Mouse (Mus musculus) kidney, embryonic 16.5 days (tissue): ENCODE measurements around the gene Casz1. TPM values are rescaled to one million over a fixed set of nuclear protein-coding genes. Genes with fewer than 3 reads are reported as not detected.

Experiments used
- ATAC-seq: fragments of 200-750 bp; cut with Nextera tagmentation; 2 replicates; pipeline ENCODE4 v1.8.0; 2017; ENCODE audit warnings: moderate TSS enrichment; ENCODE audit not compliant: low FRiP score, low TSS enrichment
- H3K27ac ChIP-seq: fragments of 300-500 bp; sonication (generic); 2 replicates; pipeline ENCODE4 v1.5.1; 2014; ENCODE audit warnings: low read length
- H3K27me3 ChIP-seq: fragments of 300-500 bp; sonication (generic); 2 replicates; pipeline ENCODE4 v1.6.1; 2014; ENCODE audit warnings: low read length, control low read depth, mixed read lengths; ENCODE audit not compliant: insufficient read depth
- H3K36me3 ChIP-seq: fragments of 300-500 bp; sonication (generic); 2 replicates; pipeline ENCODE4 v1.6.1; 2014; ENCODE audit warnings: low read length, control low read depth, mixed read lengths; ENCODE audit not compliant: insufficient read depth
- H3K4me1 ChIP-seq: fragments of 300-500 bp; sonication (generic); 2 replicates; pipeline ENCODE4 v1.6.1; 2014; ENCODE audit warnings: low read length, control low read depth, mixed read lengths; ENCODE audit not compliant: insufficient read depth
- H3K4me2 ChIP-seq: fragments of 300-500 bp; sonication (generic); replicated peaks from 2 replicates; pipeline ENCODE4 v1.6.1; 2014; ENCODE audit warnings: low read depth, low read length
- H3K4me3 ChIP-seq: fragments of 300-500 bp; sonication (generic); 2 replicates; pipeline ENCODE4 v1.5.1; 2014; ENCODE audit warnings: mild to moderate bottlenecking, low read length
- H3K9ac ChIP-seq: fragments of 300-500 bp; sonication (generic); replicated peaks from 2 replicates; pipeline ENCODE4 v1.6.1; 2014; ENCODE audit warnings: low read length
- H3K9me3 ChIP-seq: fragments of 300-500 bp; sonication (generic); 2 replicates; pipeline ENCODE4 v1.6.1; 2016; ENCODE audit warnings: low read length, control low read depth
- WGBS: fragments of 180-500 bp; shearing (Covaris S2); extraction: QIAGEN DNeasy Blood & Tissue Kit; methylation state at CpG from one replicate; pipeline ENCODE4 v1.1.7; 2014; 5-methylcytosine and 5-hydroxymethylcytosine counted together
- polyA plus RNA-seq: library from polyadenylated mRNA; unstranded; fragments of >200 nt; fragmentation: Nextera tagmentation; extraction: Ambion mirVana; gene quantifications from 2 replicates; pipeline ENCODE4 v1.2.1, GENCODE M21; 2015

The Casz1 gene
- polyA plus RNA-seq, 1 experiment from 2014 or later, result 5.4 TPM

GRCm38 (mm10) chr4:148881001-148881669, 76.9 kb downstream of the Casz1 start:
- no peak for ATAC-seq
- no peaks in the 10 kb centered on the region for H3K9me3 ChIP-seq
- H3K4me1 ChIP-seq, result peaks cover 18% of the 10 kb centered on the region
- no peaks in the 10 kb centered on the region; the same call in 1 of the 2 replicates for H3K27me3 ChIP-seq
- H3K4me2 ChIP-seq, result no peak overlapping the region
- 0 out of 2 replicates have a peak overlapping the region, but pooled peaks have one; percentile 5 for H3K9ac ChIP-seq
- H3K4me3 ChIP-seq, result no peak overlapping the region
- H3K27ac ChIP-seq, result no peak overlapping the region
- no peaks in the 10 kb centered on the region for H3K36me3 ChIP-seq
- 44% methylated on average over 17 of the region's 17 CpGs for WGBS

- Histone ChIP-seq H3K27ac (no peak overlapping the region), H3K9me3 (no peaks in the 10 kb centered on the region)
- WGBS, result 73% methylated on average over 5 of the region's 5 CpGs
These were observed 77.6 kb downstream of the Casz1 start for GRCm38 (mm10) chr4:148881838-148882237.

DNA sequence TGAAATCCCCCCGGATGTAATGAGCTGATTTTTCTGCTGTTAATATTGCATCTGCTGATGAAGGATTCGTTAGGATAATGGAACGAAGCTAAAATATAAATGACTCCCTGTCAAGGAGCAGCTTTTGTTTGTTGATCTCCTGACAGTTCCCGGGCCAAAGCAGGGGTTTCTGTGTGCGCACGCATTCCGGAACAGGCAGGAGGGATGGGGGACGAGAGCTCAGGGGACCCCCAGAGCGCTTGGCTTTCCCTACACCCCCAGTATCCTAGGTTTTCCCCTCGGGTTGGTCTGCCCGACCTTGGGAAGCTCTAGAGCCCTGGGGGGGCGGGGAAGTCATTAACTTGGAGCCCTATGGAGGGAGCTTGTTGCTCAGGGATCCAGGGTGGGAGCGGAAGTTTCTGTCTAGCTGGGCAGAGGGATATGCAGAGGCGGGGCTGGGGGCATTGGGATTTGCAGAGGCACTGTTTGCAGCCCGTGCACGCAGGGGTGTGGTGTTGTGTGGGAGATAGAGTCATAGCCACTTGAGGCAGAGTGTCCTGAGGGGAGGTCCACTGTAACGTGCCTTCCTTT, 78.2 kb downstream of the Casz1 start:
- H3K4me2 ChIP-seq, result peak overlapping the region; percentile 33; the same call in 1 of the 2 replicates
- H3K27me3 ChIP-seq, result peaks cover 3% of the 10 kb centered on the region
- H3K9ac ChIP-seq, result no peak overlapping the region
- WGBS, result 28% methylated on average over 17 of the region's 17 CpGs
- H3K36me3 ChIP-seq, result no peaks in the 10 kb centered on the region
- H3K4me3 ChIP-seq, result no peak overlapping the region
- H3K4me1 ChIP-seq, result peaks cover 18% of the 10 kb centered on the region
- H3K9me3 ChIP-seq, result no peaks in the 10 kb centered on the region
- no peak for ATAC-seq
- H3K27ac ChIP-seq, result no peak overlapping the region

More at GRCm38 (mm10) chr4:148881838-148882237, 77.6 kb downstream of the Casz1 start:
- no peak for ATAC-seq
- H3K4me2 ChIP-seq, result no peak overlapping the region
- no peaks in the 10 kb centered on the region for H3K36me3 ChIP-seq
- H3K9ac ChIP-seq, result no peak overlapping the region
- no peaks in the 10 kb centered on the region; the same call in 1 of the 2 replicates for H3K27me3 ChIP-seq
- no peak overlapping the region for H3K4me3 ChIP-seq
- H3K4me1 ChIP-seq, result peaks cover 18% of the 10 kb centered on the region

DNA sequence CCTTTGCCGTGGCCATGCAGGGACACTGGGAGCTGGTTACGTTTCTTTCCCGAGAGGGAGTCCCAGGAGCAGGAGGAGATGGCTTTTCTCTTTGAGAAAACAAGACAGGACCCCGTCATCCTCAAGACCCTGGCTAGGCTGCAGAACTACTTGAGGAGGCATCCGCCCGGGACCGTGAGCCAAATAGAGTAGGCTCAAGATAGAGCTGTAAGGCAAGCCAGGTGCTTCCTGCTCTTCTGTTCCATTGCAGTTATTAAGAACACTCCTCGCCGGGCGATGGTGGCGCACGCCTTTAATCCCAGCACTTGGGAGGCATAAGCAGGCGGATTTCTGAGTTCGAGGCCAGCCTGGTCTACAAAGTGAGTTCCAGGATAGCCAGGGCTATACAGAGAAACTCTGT, 80.4 kb downstream of the Casz1 start:
- Histone ChIP-seq H3K4me3 (no peak overlapping the region), H3K9ac (no peak overlapping the region), H3K36me3 (no peaks in the 10 kb centered on the region), H3K4me1 (peaks cover 15% of the 10 kb centered on the region), H3K27me3 (peaks cover 15% of the 10 kb centered on the region), H3K9me3 (no peaks in the 10 kb centered on the region), H3K27ac (no peak overlapping the region), H3K4me2 (no peak overlapping the region)
- 84% methylated on average over 14 of the region's 14 CpGs for WGBS
- ATAC-seq, result no peak

GRCm38 (mm10) chr4:148885401-148885800, 81.2 kb downstream of the Casz1 start:
- 44% methylated on average over 10 of the region's 10 CpGs for WGBS
- peaks cover 22% of the 10 kb centered on the region for H3K27me3 ChIP-seq
- H3K4me3 ChIP-seq, result no peak overlapping the region
- H3K9ac ChIP-seq, result no peak overlapping the region
- no peak overlapping the region for H3K4me2 ChIP-seq
- H3K9me3 ChIP-seq, result no peaks in the 10 kb centered on the region
- H3K36me3 ChIP-seq, result no peaks in the 10 kb centered on the region
- H3K4me1 ChIP-seq, result peaks cover 19% of the 10 kb centered on the region
- H3K27ac ChIP-seq, result no peak overlapping the region
- no peak for ATAC-seq

GRCm38 (mm10) chr4:148885921-148886540, 81.8 kb downstream of the Casz1 start:
- Histone ChIP-seq H3K4me3 (no peak overlapping the region), H3K9ac (no peak overlapping the region), H3K27me3 (peaks cover 23% of the 10 kb centered on the region), H3K27ac (no peak overlapping the region), H3K9me3 (no peaks in the 10 kb centered on the region), H3K4me1 (peaks cover 19% of the 10 kb centered on the region), H3K4me2 (no peak overlapping the region), H3K36me3 (no peaks in the 10 kb centered on the region)
- no peak for ATAC-seq
- WGBS, result 55% methylated on average over 9 of the region's 9 CpGs

- no peak overlapping the region for H3K4me3 ChIP-seq
- 63% methylated on average over 8 of the region's 8 CpGs for WGBS
- H3K27ac ChIP-seq, result no peak overlapping the region
- no peak for ATAC-seq
- H3K27me3 ChIP-seq, result peaks cover 35% of the 10 kb centered on the region
- H3K36me3 ChIP-seq, result no peaks in the 10 kb centered on the region
- H3K4me1 ChIP-seq, result peaks cover 23% of the 10 kb centered on the region
- no peaks in the 10 kb centered on the region for H3K9me3 ChIP-seq
- H3K9ac ChIP-seq, result no peak overlapping the region
- no peak overlapping the region for H3K4me2 ChIP-seq
These were observed 84.0 kb downstream of the Casz1 start for GRCm38 (mm10) chr4:148888229-148888628.

DNA sequence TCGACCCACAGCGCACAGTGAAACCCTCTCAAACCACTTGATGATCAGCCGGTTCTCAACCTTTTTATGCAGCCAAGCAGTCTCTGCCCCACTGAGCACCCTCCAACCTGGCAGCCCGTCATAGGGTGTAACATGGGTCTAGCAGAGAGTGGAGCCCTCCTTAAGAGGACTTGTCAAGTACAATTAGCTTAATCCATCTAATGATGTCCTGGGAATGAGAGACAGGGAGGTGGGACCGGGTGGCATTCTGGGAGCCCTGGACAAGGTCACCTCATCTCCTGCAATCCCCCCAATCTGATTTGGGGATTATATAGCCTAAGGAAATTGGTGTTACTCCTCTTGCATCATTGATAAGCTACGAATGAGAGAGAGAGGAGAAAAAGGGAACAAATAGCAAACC, 84.8 kb downstream of the Casz1 start:
- Histone ChIP-seq H3K4me2 (no peak overlapping the region), H3K9ac (no peak overlapping the region), H3K36me3 (no peaks in the 10 kb centered on the region), H3K27me3 (peaks cover 35% of the 10 kb centered on the region), H3K4me1 (peaks cover 23% of the 10 kb centered on the region), H3K27ac (no peak overlapping the region), H3K4me3 (no peak overlapping the region), H3K9me3 (no peaks in the 10 kb centered on the region)
- 77% methylated on average over 6 of the region's 6 CpGs for WGBS
- no peak for ATAC-seq

DNA sequence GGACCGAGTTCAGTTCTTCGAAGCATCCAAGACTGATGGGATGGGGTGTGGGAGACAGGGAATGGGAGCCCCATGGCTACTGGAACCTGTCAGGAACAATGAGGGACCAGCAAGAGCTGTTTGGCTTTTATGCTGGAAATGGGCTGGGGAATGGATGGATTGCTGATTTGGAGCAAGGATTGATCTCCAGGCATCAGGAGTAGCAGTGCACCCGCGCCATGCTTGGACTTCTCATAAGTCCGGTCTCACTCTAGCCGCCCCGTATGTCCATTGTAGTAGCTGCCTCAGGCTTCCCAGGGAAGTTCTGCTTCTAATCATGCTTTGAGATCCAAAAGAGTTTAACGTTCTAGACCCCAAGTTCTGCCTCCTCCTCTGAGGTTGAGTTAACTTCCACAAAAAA, 86.2 kb downstream of the Casz1 start:
- Histone ChIP-seq H3K27ac (no peak overlapping the region), H3K4me3 (no peak overlapping the region), H3K9ac (peak overlapping the region; percentile 67), H3K9me3 (no peaks in the 10 kb centered on the region), H3K36me3 (no peaks in the 10 kb centered on the region), H3K27me3 (peaks cover 35% of the 10 kb centered on the region), H3K4me2 (peak overlapping the region; percentile 74), H3K4me1 (peaks cover 36% of the 10 kb centered on the region)
- no peak for ATAC-seq
- WGBS, result 63% methylated on average over 8 of the region's 8 CpGs
